Mouse (Mus musculus): ENCODE data around the gene Rps15a.

GRCm38 (mm10) chr7:118120654-118121053 is 4.7 kb upstream of the Rps15a start:
- no peak for TF ChIP-seq POLR2A (IDR thresholded peaks at IDR 0.05; ENCODE audit: control insufficient read depth, extremely low read depth, insufficient read depth, low read length, poor library complexity)
- no peak for TF ChIP-seq CTCF (IDR thresholded peaks at IDR 0.05; ENCODE audit: borderline replicate concordance, control insufficient read depth, extremely low read depth, insufficient read depth, low read length, poor library complexity)
